Mouse (Mus musculus) lung, embryonic 14.5 days (tissue): ENCODE data around the gene Calm4. TPM values are rescaled to one million over a fixed set of nuclear protein-coding genes. Genes with fewer than 3 reads are reported as not detected.

Source experiments
- ATAC-seq: fragments of 200-750 bp; cut with Nextera tagmentation; 2 replicates; pipeline ENCODE4 v1.8.0; 2017; ENCODE audit warnings: mild to moderate bottlenecking, moderate TSS enrichment, moderate library complexity; ENCODE audit not compliant: insufficient read depth
- DNase-seq: peaks from one replicate; pipeline ENCODE4 v3.0.0-alpha.2; 2015
- H3K27ac ChIP-seq: fragments of 300-500 bp; sonication (generic); 2 replicates; pipeline ENCODE4 v1.5.1; 2014; ENCODE audit warnings: low read depth, mild to moderate bottlenecking, moderate library complexity
- H3K27me3 ChIP-seq: fragments of 300-500 bp; sonication (generic); 2 replicates; pipeline ENCODE4 v1.6.1; 2014; ENCODE audit warnings: low read length, control low read depth; ENCODE audit not compliant: insufficient read depth
- H3K36me3 ChIP-seq: fragments of 300-500 bp; sonication (generic); 2 replicates; pipeline ENCODE4 v1.6.1; 2014; ENCODE audit warnings: control low read depth; ENCODE audit not compliant: insufficient read depth
- H3K4me1 ChIP-seq: fragments of 300-500 bp; sonication (generic); 2 replicates; pipeline ENCODE4 v1.6.1; 2014; ENCODE audit warnings: antibody characterized with exemption, control low read depth; ENCODE audit not compliant: insufficient read depth
- H3K4me2 ChIP-seq: fragments of 300-500 bp; sonication (generic); 2 replicates; pipeline ENCODE4 v1.6.1; 2014; ENCODE audit warnings: mild to moderate bottlenecking
- H3K4me3 ChIP-seq: fragments of 300-500 bp; sonication (generic); 2 replicates; pipeline ENCODE4 v1.5.1; 2014; ENCODE audit warnings: low read depth, low read length
- H3K9ac ChIP-seq: fragments of 300-500 bp; sonication (generic); 2 replicates; pipeline ENCODE4 v1.6.1; 2014
- H3K9me3 ChIP-seq: fragments of 300-500 bp; sonication (generic); 2 replicates; pipeline ENCODE4 v1.6.1; 2016; ENCODE audit warnings: low read depth, low read length, control low read depth
- CTCF ChIP-seq: IDR thresholded peaks from 2 replicates; pipeline ENCODE4 v1.5.1; 2016; ENCODE audit warnings: antibody characterized with exemption, low read depth
- WGBS: fragments of 180-500 bp; shearing (Covaris S2); extraction: QIAGEN DNeasy Blood & Tissue Kit; methylation state at CpG from one replicate; pipeline ENCODE4 v1.1.7; 2014; 5-methylcytosine and 5-hydroxymethylcytosine counted together
- polyA plus RNA-seq: library from polyadenylated mRNA; unstranded; fragments of >200 nt; fragmentation: Nextera tagmentation; extraction: Ambion mirVana; gene quantifications from 2 replicates; pipeline ENCODE4 v1.2.1, GENCODE M21; 2014

Calm4 gene
- polyA plus RNA-seq, 1 experiment from 2014 or later, result not detected

DNA sequence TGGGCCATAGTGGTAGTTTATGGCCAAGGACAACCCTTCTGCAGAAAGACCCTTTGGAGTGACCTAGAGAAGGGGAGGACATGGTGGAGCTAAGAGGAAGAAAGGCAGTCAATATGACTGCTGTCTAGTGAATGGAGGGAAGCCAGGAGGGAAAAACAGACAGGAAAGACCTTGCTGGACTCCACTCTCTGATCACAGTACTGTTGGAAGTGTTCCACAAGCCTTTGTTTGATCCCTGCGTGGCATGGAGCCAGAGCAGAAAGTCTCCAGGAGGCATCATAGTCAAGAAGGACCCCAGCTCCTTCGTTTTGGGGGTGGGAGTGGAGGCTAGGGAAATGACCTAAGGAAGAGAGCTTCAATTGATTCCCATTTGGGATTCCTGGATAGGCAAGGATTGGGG, 32.4 kb upstream of the Calm4 start:
- H3K4me2 ChIP-seq, result no peak overlapping the region
- H3K36me3 ChIP-seq, result no peaks in the 10 kb centered on the region
- H3K4me1 ChIP-seq, result peaks cover 5% of the 10 kb centered on the region; the same call in 1 of the 2 replicates
- no peaks in the 10 kb centered on the region for H3K9me3 ChIP-seq
- H3K27ac ChIP-seq, result peak overlapping the region; percentile 6; the same call in 1 of the 2 replicates
- H3K27me3 ChIP-seq, result no peaks in the 10 kb centered on the region
- H3K4me3 ChIP-seq, result no peak overlapping the region
- ATAC-seq (no peak), DNase-seq (peak; percentile 58)
- WGBS, result 42% methylated on average over 2 of the region's 2 CpGs
- no peak for TF ChIP-seq CTCF
- no peak overlapping the region for H3K9ac ChIP-seq

DNA sequence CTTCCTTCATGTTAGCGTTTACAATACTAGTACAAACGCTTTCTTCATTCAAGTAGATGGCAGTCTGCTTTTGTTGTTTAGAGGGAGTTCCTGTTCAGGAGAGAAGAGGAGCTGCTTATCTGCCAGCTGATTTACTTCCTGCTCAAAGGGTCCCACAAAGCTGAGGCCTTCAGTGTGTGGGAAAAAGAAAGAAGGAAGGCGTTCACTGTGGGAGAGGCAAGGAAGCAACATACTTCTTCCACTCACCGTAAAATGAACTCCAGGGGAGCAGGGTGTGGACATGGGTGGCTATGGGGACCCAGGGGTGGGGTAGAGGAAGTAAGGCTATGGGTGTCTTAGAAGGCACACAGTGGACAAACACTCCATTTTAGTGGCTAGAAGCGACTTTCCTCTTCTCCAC, 31.9 kb upstream of the Calm4 start:
- Histone ChIP-seq H3K9me3 (no peaks in the 10 kb centered on the region), H3K27ac (no peak overlapping the region; the same call in 1 of the 2 replicates), H3K36me3 (no peaks in the 10 kb centered on the region), H3K4me1 (peaks cover 5% of the 10 kb centered on the region; the same call in 1 of the 2 replicates), H3K27me3 (no peaks in the 10 kb centered on the region), H3K4me2 (no peak overlapping the region), H3K4me3 (no peak overlapping the region), H3K9ac (no peak overlapping the region)
- 58% methylated on average over 5 of the region's 5 CpGs for WGBS
- no peak for ATAC-seq
- TF ChIP-seq CTCF, result no peak
- DNase-seq, result peak; percentile 10

DNA sequence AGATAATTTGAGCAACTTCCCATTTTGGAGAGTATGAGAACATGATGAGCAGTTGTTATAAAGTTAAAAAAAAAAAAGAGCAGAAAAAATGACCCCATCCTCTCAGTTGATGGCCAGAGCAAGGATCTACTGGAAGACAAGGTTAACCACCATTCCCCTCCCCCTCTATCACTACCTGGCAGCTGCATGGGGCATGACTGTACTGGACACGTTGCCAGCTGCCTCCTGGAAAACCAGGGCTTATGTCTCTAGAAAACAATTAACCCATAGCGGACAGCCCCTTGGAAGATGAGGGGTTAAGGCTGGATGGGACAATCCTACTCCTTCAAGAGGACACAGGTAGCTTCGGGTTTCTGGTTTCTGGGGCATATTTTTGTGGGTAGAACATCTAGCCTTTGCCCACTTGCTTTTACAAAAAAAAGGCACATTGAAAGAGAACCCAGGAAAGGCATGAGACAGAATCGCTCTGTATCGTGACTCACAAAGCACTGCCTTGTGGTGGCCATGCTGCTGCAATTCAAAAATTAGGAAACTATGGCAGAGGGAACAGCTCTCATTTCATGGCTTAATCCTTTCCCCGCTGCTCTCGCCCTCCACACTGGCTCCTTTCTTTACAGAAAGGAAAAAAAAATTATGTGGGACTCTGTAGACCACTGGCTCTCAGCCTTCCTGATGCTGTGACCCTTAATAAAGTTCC, 30.3 kb upstream of the Calm4 start:
- Histone ChIP-seq H3K9me3 (no peaks in the 10 kb centered on the region), H3K4me1 (peaks cover 5% of the 10 kb centered on the region; the same call in 1 of the 2 replicates), H3K36me3 (no peaks in the 10 kb centered on the region), H3K4me3 (no peak overlapping the region), H3K4me2 (no peak overlapping the region), H3K9ac (no peak overlapping the region), H3K27me3 (no peaks in the 10 kb centered on the region), H3K27ac (no peak overlapping the region)
- TF ChIP-seq CTCF, result no peak
- ATAC-seq (no peak), DNase-seq (no peak)
- WGBS, result 81% methylated on average over 7 of the region's 7 CpGs

DNA sequence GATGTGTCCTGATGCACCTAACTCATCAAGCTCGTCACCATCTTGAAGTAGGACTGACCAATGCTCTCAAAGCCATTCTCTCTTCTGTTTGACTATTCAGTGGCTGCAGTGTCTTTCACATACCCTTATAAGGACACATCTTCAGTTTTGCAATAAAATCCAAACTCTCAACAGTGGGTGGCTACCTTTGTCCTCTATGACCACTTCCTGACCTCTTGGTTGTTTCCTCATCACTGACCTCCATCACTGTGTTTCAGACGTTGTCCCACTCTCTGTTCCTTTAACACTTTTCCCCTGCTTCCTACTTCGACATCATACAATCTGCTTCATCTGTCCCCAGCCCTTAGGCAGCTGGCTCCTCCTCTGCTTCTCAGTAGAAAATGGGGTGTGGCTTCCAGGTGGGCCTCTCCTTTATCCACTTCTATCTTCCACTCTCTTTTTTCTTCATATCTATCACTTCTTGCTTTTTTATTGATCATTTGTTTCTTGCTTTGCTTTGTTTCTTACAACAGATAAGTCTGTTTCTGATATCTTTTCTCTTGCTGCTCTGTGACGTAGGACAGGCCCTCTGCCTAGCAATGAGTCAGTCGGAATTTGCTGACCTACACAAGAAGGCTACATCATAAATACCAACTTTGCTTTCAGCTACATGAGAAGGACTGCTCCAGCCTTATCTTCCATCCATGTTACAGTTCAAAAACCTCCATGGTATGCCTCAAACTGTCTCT, 19.4 kb upstream of the Calm4 start:
- no peak overlapping the region for H3K4me2 ChIP-seq
- H3K27ac ChIP-seq, result no peak overlapping the region
- H3K36me3 ChIP-seq, result no peaks in the 10 kb centered on the region
- no peaks in the 10 kb centered on the region for H3K27me3 ChIP-seq
- H3K9ac ChIP-seq, result no peak overlapping the region
- no peaks in the 10 kb centered on the region for H3K4me1 ChIP-seq
- no peak overlapping the region for H3K4me3 ChIP-seq
- WGBS, result 70% methylated on average over 5 of the region's 5 CpGs
- DNase-seq (no peak), ATAC-seq (no peak)
- no peaks in the 10 kb centered on the region for H3K9me3 ChIP-seq
- TF ChIP-seq CTCF, result no peak

DNA sequence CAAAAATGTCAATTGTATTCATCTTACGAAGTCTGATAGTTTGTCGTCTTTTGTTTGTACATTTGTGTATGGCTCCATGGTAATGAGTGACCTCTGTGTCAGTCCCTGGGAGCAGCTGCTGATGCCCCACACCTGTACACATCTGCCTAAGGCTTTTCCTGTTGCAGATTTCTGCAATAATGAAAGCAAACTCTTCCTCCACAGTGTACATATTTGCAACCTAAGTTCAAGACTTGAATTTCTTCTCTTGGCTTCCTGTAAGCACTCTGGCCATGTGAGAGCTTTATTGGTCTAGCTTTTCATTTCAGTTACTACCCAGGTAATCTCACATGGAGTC, 18.8 kb upstream of the Calm4 start:
- Histone ChIP-seq H3K4me3 (no peak overlapping the region), H3K4me1 (no peaks in the 10 kb centered on the region), H3K27me3 (no peaks in the 10 kb centered on the region), H3K9ac (no peak overlapping the region), H3K36me3 (no peaks in the 10 kb centered on the region), H3K4me2 (no peak overlapping the region), H3K27ac (no peak overlapping the region), H3K9me3 (no peaks in the 10 kb centered on the region)
- TF ChIP-seq CTCF, result no peak
- ATAC-seq (no peak), DNase-seq (no peak)
- WGBS, result 58% methylated on average over 2 of the region's 2 CpGs

DNA sequence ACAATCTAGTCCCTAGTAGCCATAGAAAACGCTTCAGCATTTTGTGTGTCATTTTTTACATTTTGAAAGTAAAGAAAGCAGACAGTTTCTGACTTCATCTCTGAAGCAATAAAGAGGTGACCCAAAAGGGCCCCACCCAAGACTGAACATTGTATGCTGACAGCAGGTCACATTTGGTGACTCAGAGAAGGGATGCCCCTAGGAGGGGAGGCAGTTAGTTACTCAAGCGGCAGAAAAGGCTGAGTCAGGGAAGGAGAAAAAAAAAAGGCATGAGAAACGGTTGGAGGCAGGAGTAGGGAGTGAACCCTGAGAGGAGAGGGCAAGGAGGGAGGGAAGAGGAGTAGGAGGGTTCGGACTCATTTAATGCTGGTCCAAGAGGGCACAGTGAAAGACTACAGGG, 15.5 kb upstream of the Calm4 start:
- DNase-seq (no peak), ATAC-seq (no peak)
- Histone ChIP-seq H3K4me1 (no peaks in the 10 kb centered on the region), H3K27ac (no peak overlapping the region), H3K36me3 (no peaks in the 10 kb centered on the region), H3K27me3 (no peaks in the 10 kb centered on the region), H3K4me2 (no peak overlapping the region), H3K9ac (no peak overlapping the region), H3K4me3 (no peak overlapping the region), H3K9me3 (no peaks in the 10 kb centered on the region)
- WGBS, result 59% methylated on average over 4 of the region's 4 CpGs
- no peak for TF ChIP-seq CTCF

DNA sequence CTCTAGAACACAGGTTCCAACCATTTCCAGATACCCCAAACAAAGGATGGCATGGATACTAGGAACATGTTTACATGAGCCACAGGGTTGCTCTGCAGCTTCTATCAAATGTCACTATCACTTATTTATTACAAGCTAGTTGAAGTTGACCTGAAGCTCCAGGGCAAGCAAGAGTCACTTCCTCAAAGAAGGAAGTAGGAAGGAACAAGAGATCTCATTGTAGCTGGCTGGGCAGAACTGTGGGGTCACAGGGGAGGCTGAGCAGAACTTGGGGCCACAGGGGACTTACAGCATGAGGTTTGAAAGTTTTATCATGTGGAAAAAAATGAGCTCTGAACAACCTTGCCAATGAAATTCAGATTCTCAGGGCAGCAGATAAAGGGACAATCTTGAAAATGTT, 11.8 kb upstream of the Calm4 start:
- no peaks in the 10 kb centered on the region for H3K4me1 ChIP-seq
- no peak overlapping the region for H3K4me3 ChIP-seq
- H3K9ac ChIP-seq, result no peak overlapping the region
- H3K27me3 ChIP-seq, result no peaks in the 10 kb centered on the region
- H3K36me3 ChIP-seq, result no peaks in the 10 kb centered on the region
- DNase-seq (no peak), ATAC-seq (no peak)
- no peaks in the 10 kb centered on the region for H3K9me3 ChIP-seq
- TF ChIP-seq CTCF, result no peak
- no peak overlapping the region for H3K27ac ChIP-seq
- no peak overlapping the region for H3K4me2 ChIP-seq
